Mouse (Mus musculus): ENCODE measurements around the gene Grwd1. TPM values are rescaled to one million over a fixed set of nuclear protein-coding genes. Genes with fewer than 3 reads are reported as not detected.

Grwd1 gene
- polyA plus RNA-seq, 1 experiment, result 110 TPM

DNA sequence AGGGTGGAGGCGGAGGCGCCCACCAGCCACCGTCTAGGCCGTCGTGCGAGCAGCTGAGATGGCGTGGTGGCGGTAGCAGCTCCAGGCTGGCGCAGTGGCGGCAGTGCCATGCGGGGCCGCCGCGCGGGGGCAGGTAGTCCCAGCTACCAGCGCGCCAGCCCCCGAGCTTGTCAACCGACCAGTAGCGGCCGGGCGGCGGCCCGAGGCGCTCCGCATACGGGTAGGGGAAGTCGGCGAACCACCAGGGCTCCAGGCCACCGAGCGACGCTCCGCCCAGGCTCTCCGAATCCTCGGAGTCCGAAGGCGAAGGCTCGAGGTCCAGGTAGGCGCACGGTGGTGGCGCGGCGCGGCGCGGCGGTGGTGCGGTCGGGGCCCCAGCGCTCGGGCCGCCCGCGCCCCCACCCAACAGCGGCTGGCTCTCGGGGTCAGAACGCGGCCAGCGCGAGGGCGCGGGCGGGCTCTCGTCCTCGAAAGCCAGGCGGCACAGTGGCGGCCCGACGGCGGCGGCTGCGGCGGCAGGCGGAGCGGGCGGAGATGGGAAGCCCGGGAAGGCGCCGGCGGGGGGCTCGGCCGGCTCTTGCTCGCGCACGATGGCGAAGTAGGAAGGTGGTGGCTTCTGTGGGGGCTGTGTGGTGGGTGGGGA, 2.5 kb upstream of the Grwd1 start:
- peaks cover 24% of the 10 kb centered on the region for H3K79me2 ChIP-seq (ENCODE audit: control insufficient read depth, insufficient read depth)
- peaks cover 20% of the 10 kb centered on the region for H3K27me3 ChIP-seq (ENCODE audit: control insufficient read depth, insufficient read depth, insufficient read length)
- H3K4me3 ChIP-seq (ENCODE audit: insufficient read depth, poor library complexity, severe bottlenecking), result no peak overlapping the region
- no peak overlapping the region for H3ac ChIP-seq (ENCODE audit: control insufficient read depth, insufficient read length, low read depth)
- TF ChIP-seq MAX (IDR thresholded peaks at IDR 0.05) (no peak), MYOD1 (IDR thresholded peaks at IDR 0.05; ENCODE audit: control insufficient read depth, insufficient read length, low read depth) (no peak), MYOG (IDR thresholded peaks at IDR 0.05; ENCODE audit: control insufficient read depth, extremely low read depth, insufficient read length) (no peak), CEBPB (IDR thresholded peaks at IDR 0.05; ENCODE audit: low read depth) (no peak), CTCF (IDR thresholded peaks at IDR 0.05; ENCODE audit: control insufficient read depth, insufficient read depth, insufficient read length) (no peak), FOSL1 (IDR thresholded peaks at IDR 0.05; ENCODE audit: insufficient read depth, low read length, poor library complexity, severe bottlenecking) (no peak), USF1 (IDR thresholded peaks at IDR 0.05; ENCODE audit: low read depth) (no peak)
- H3K79me3 ChIP-seq (ENCODE audit: low read depth), result peaks cover 20% of the 10 kb centered on the region
- peaks cover 13% of the 10 kb centered on the region for H3K36me3 ChIP-seq (ENCODE audit: control insufficient read depth, insufficient read depth)

- Histone ChIP-seq H3K27me3 (ENCODE audit: control insufficient read depth, insufficient read depth, insufficient read length) (peaks cover 20% of the 10 kb centered on the region), H3K79me3 (ENCODE audit: low read depth) (peaks cover 24% of the 10 kb centered on the region), H3K4me3 (ENCODE audit: insufficient read depth, poor library complexity, severe bottlenecking) (no peak overlapping the region), H3K79me2 (ENCODE audit: control insufficient read depth, insufficient read depth) (peaks cover 31% of the 10 kb centered on the region), H3ac (ENCODE audit: control insufficient read depth, insufficient read length, low read depth) (no peak overlapping the region), H3K36me3 (ENCODE audit: control insufficient read depth, insufficient read depth) (peaks cover 20% of the 10 kb centered on the region)
- TF ChIP-seq FOSL1 (IDR thresholded peaks at IDR 0.05; ENCODE audit: insufficient read depth, low read length, poor library complexity, severe bottlenecking) (no peak), MYOD1 (IDR thresholded peaks at IDR 0.05; ENCODE audit: control insufficient read depth, insufficient read length, low read depth) (no peak), MYOG (IDR thresholded peaks at IDR 0.05; ENCODE audit: control insufficient read depth, extremely low read depth, insufficient read length) (no peak), CTCF (IDR thresholded peaks at IDR 0.05; ENCODE audit: control insufficient read depth, insufficient read depth, insufficient read length) (no peak), CEBPB (IDR thresholded peaks at IDR 0.05; ENCODE audit: low read depth) (no peak), MAX (IDR thresholded peaks at IDR 0.05) (no peak), USF1 (IDR thresholded peaks at IDR 0.05; ENCODE audit: low read depth) (no peak)
Measured at GRCm38 (mm10) chr7:45832428-45832827, 1.7 kb upstream of the Grwd1 start.

GRCm38 (mm10) chr7:45831128-45831525, 383 bp upstream of the Grwd1 start:
- H3K36me3 ChIP-seq (ENCODE audit: control insufficient read depth, insufficient read depth), result peaks cover 31% of the 10 kb centered on the region
- H3K79me3 ChIP-seq (ENCODE audit: low read depth), result peaks cover 29% of the 10 kb centered on the region
- peaks cover 42% of the 10 kb centered on the region for H3K79me2 ChIP-seq (ENCODE audit: control insufficient read depth, insufficient read depth)
- peak overlapping the region; percentile 78 for H3K4me3 ChIP-seq (ENCODE audit: insufficient read depth, poor library complexity, severe bottlenecking)
- H3K27me3 ChIP-seq (ENCODE audit: control insufficient read depth, insufficient read depth, insufficient read length), result peaks cover 20% of the 10 kb centered on the region
- H3ac ChIP-seq (ENCODE audit: control insufficient read depth, insufficient read length, low read depth), result no peak overlapping the region
- TF ChIP-seq MYOG (IDR thresholded peaks at IDR 0.05; ENCODE audit: control insufficient read depth, extremely low read depth, insufficient read length) (no peak), CTCF (IDR thresholded peaks at IDR 0.05; ENCODE audit: control insufficient read depth, insufficient read depth, insufficient read length) (no peak), FOSL1 (IDR thresholded peaks at IDR 0.05; ENCODE audit: insufficient read depth, low read length, poor library complexity, severe bottlenecking) (no peak), USF1 (IDR thresholded peaks at IDR 0.05; ENCODE audit: low read depth) (no peak), MAX (IDR thresholded peaks at IDR 0.05) (no peak), MYOD1 (IDR thresholded peaks at IDR 0.05; ENCODE audit: control insufficient read depth, insufficient read length, low read depth) (no peak), CEBPB (IDR thresholded peaks at IDR 0.05; ENCODE audit: low read depth) (no peak)

GRCm38 (mm10) chr7:45826631-45827030, 4.1 kb downstream of the Grwd1 start:
- Histone ChIP-seq H3K36me3 (ENCODE audit: control insufficient read depth, insufficient read depth) (peaks cover 52% of the 10 kb centered on the region), H3ac (ENCODE audit: control insufficient read depth, insufficient read length, low read depth) (no peak overlapping the region)
- no peak for TF ChIP-seq USF1 (IDR thresholded peaks at IDR 0.05; ENCODE audit: low read depth)
- TF ChIP-seq MYOD1 (IDR thresholded peaks at IDR 0.05; ENCODE audit: control insufficient read depth, insufficient read length, low read depth), result no peak
- no peak for TF ChIP-seq CTCF (IDR thresholded peaks at IDR 0.05; ENCODE audit: control insufficient read depth, insufficient read depth, insufficient read length)
- no peak for TF ChIP-seq FOSL1 (IDR thresholded peaks at IDR 0.05; ENCODE audit: insufficient read depth, low read length, poor library complexity, severe bottlenecking)
- no peak for TF ChIP-seq MAX (IDR thresholded peaks at IDR 0.05)
- TF ChIP-seq MYOG (IDR thresholded peaks at IDR 0.05; ENCODE audit: control insufficient read depth, extremely low read depth, insufficient read length), result no peak
- TF ChIP-seq CEBPB (IDR thresholded peaks at IDR 0.05; ENCODE audit: low read depth), result no peak

GRCm38 (mm10) chr7:45824598-45824997, 6.1 kb downstream of the Grwd1 start, which contains the start of gene Kcnj14:
Gene Kcnj14 (minus strand): TSS chr7:45824782.
- H3K27me3 ChIP-seq (ENCODE audit: control insufficient read depth, insufficient read depth, insufficient read length), result no peaks in the 10 kb centered on the region
- peaks cover 20% of the 10 kb centered on the region for H3K79me3 ChIP-seq (ENCODE audit: low read depth)
- peaks cover 46% of the 10 kb centered on the region for H3K79me2 ChIP-seq (ENCODE audit: control insufficient read depth, insufficient read depth)
- TF ChIP-seq CEBPB (IDR thresholded peaks at IDR 0.05; ENCODE audit: low read depth) (no peak), MAX (IDR thresholded peaks at IDR 0.05) (no peak), MYOG (IDR thresholded peaks at IDR 0.05; ENCODE audit: control insufficient read depth, extremely low read depth, insufficient read length) (no peak), MYOD1 (IDR thresholded peaks at IDR 0.05; ENCODE audit: control insufficient read depth, insufficient read length, low read depth) (no peak), CTCF (IDR thresholded peaks at IDR 0.05; ENCODE audit: control insufficient read depth, insufficient read depth, insufficient read length) (no peak)
- no peak within 1 kb of the TSS for H3ac ChIP-seq (ENCODE audit: control insufficient read depth, insufficient read length, low read depth)
- peaks cover 51% of the 10 kb centered on the region for H3K36me3 ChIP-seq (ENCODE audit: control insufficient read depth, insufficient read depth)
- no peak within 1 kb of the TSS for H3K4me3 ChIP-seq (ENCODE audit: insufficient read depth, poor library complexity, severe bottlenecking)

More at GRCm38 (mm10) chr7:45826631-45827030, 4.1 kb downstream of the Grwd1 start:
- peaks cover 57% of the 10 kb centered on the region for H3K79me2 ChIP-seq (ENCODE audit: control insufficient read depth, insufficient read depth)
- no peaks in the 10 kb centered on the region for H3K27me3 ChIP-seq (ENCODE audit: control insufficient read depth, insufficient read depth, insufficient read length)
- peaks cover 29% of the 10 kb centered on the region for H3K79me3 ChIP-seq (ENCODE audit: low read depth)
- H3K4me3 ChIP-seq (ENCODE audit: insufficient read depth, poor library complexity, severe bottlenecking), result no peak overlapping the region
